Mouse (Mus musculus): ENCODE data around the gene Acer3.
A peak's percentile ranks its signal among the peaks of the same experiment; 100 is the strongest.

The Acer3 gene

DNA sequence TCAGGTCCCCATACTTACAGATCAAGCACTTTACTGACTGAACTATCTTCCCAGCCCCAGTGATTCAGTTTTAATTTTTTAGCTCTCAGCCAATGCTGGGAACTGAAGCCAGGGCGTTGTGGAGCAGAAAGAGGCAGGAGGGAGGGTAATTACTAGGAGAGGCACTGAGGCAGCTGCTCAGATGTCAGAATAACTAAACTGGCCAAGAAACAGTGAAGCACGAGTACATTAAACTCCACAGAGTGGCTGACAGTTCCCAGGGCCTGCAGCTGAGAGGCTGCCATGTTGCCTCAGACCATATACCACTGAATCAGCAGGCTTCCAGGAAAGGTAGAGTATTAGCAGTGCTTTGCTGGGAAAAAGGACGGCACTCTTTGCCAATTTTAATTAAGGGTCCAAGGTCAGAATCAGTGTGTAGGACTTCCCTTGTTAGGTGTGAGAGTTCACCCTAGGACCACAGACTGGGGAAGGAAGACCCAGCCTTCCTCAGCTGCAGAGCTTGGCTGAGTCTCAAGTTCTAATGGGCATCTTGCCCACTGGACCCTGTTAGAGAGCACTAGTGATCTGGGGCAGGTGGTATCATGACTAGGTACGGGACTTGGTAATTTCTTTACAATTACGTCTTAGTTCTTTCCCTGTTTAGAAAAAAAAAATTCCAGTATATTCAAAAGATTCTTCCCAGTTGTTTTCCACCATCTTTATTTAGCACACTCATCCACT, 11.8 kb upstream of the Acer3 start:
- DNase-seq = peak; percentile 68 to 72

- DNase-seq = no peak
Observed at GRCm38 (mm10) chr7:98331932-98332331, 10.9 kb upstream of the Acer3 start.

GRCm38 (mm10) chr7:98330375-98331002, 9.5 kb upstream of the Acer3 start:
- no peak for DNase-seq

DNA sequence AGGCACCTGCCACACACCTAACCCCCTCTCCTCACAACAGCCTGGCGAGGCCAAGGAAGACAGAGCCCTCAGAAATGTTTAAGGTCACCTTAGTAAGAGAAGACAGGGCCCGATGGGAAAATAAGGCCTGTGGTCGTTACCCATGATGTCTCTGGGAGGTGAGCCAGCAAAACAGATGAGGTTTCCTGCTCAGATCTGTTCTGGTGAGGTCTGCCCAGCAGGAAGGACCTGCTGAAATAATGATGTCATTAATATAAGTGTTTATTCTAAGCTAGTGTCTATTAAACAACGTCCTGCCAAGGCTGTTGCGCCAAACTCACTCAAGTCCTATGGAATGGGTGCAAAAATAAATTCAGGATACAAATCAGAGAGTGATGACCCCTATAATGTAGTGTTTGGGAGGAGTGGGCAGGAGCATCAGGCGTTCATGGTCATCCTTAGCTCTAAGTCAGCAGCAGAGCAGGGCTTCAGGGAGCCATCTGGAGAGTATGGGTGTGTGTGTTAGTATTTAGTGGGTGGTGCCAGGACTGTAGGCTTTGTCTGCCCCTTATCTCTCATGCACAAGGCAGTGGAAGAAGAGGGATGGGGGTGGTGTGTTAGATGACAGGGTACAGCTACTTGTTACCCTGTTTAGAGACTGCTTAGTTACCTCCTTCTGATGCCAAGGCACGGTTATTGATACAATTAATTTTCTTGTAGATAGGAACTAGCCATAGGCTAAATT, 8.8 kb upstream of the Acer3 start:
- DNase-seq = no peak

DNA sequence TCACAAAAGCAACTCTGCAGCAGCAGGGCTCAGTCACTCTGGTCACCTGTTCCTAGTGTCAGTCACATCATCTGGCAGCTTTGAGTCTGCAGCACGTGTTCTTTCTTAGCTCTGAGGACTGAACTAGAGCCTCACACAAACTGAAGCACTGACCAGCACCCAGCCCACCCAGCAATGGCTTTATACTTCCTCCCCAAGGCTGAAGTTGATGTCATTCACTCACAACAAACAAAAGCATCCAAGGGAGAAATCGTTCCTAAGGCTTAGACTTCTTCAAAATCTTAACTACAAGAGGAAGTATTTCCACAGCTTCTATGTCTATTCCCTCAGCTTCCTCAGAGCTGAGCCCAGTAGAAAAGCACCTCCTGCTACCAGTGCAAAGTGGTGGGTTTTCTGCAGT, 7.3 kb upstream of the Acer3 start:
- DNase-seq = no peak

- DNase-seq = no peak
Observed at GRCm38 (mm10) chr7:98326051-98326450, 5.0 kb upstream of the Acer3 start.

- DNase-seq = peak; percentile 63 to 65
Observed at GRCm38 (mm10) chr7:98324228-98324627, 3.2 kb upstream of the Acer3 start.

DNA sequence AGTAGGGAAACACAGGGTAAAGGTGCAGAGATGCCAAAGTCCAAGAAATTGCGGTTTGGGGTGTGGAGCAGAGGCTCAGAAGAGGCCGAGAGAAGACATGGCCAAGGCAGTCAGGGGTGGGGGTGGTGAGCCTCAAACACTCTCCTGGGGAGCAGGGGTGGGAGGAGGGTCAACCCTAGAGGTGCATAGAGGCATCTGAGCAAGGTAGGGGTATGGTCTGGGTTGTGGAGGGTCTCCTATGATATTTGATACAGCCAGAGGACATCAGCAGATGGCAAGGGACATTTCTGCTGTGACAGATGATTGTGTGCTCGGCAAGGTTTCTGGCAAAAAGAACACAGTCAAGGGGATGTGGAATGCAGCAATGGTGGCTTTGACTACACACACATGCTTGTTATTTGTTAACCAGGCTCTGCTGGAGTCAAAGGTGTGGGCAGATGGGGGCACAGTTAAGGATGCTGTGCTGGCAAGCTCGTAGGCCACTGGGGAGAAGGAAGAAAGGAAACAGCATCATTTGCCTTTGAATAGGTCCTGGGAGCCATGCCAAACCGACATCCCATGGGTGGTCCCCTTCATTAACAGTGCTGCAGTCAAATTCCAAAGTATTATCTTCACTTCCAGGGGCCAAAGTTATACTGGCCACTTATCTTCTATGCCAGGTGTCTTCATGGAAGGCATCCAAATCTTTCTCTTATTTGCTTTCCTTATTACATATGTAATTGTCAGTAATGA, 2.4 kb upstream of the Acer3 start:
- peak; percentile 88 to 93 for DNase-seq

- no peak for DNase-seq
Observed at GRCm38 (mm10) chr7:98322415-98322814, 1.4 kb upstream of the Acer3 start.

- DNase-seq = peak; percentile 81 to 83
Observed at GRCm38 (mm10) chr7:98320006-98320556, 927 bp downstream of the Acer3 start.

- no peak for DNase-seq
Observed at GRCm38 (mm10) chr7:98316568-98316967, 4.4 kb downstream of the Acer3 start.

DNA sequence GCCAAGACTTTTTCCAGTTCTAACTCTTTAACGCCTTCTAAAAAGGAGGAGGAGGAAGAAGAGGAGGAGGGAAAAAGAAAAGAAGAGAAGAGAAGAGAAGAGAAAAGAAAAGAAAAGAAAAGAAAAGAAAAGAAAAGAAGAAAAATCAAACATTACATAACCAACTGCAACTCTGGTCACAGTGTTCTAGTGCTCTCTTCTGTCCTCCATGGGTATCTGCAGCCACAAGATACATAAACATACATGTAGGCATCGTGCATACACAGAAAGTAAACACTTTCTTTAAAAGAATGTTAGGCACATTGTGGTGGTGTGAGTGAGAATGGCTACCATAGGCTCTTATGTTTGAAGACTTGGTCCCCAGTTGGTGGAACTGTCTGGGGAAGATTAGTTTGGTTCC, 5.9 kb downstream of the Acer3 start:
- no peak for DNase-seq

DNA sequence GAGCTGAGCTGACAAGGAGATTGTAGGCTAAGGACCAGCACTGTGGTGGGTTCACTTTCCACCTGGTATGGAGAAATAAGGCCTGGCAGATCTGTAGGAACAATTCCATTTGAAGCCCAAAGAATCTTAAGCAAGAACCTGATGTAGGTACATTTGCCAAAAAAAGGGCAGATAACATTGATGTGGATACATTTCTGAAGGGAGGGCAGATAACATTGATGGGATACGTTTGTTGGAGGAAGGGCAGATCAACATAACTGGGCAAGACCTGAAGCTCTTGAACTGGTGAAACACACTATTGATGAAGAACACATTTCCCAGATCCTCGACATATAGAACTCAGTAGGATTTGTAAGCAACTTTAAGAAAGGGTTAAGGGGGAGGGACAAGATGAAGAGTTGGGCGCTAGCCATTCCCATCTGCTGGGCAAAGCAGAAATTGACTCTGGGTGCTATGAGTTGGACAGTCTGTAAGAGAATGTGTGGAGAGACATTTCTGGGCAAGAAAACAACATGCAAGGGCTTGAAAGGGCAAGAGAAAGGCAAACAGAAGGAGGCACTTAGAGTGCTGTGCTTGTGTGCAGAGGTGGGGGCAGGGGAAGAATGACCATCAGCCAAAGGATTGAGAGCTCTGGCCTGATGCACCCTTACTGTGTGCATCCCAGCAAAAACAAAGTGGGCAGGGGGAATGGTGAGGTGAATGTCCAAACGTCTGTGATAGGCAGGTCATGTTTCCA, 8.7 kb downstream of the Acer3 start:
- peak in 1 of 2 experiments; percentile 5 for DNase-seq

DNA sequence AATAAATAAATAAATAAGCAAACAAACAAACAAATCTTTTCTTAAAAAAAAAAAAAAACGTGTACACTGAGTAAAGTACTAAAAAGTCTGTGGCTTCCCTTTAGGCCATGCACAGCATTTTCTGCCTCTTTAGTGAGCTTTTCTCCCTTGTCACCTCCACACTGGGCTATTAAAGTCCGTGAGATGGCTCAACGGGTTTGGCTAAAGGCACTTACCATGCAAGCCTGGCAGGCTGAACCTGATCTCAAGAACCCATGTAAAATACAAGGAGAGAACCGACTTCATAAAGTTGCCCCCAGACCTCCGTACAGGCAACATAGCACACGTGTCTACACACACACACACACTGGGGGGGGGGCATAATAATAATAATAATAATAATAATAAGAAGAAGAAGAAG, 10.7 kb downstream of the Acer3 start:
- peak in 1 of 2 experiments; percentile 1 for DNase-seq

GRCm38 (mm10) chr7:98309219-98310030, 11.6 kb downstream of the Acer3 start:
- DNase-seq = peak; percentile 94 to 98

- no peak for DNase-seq
Observed at GRCm38 (mm10) chr7:98308607-98309218, 12.3 kb downstream of the Acer3 start.

DNA sequence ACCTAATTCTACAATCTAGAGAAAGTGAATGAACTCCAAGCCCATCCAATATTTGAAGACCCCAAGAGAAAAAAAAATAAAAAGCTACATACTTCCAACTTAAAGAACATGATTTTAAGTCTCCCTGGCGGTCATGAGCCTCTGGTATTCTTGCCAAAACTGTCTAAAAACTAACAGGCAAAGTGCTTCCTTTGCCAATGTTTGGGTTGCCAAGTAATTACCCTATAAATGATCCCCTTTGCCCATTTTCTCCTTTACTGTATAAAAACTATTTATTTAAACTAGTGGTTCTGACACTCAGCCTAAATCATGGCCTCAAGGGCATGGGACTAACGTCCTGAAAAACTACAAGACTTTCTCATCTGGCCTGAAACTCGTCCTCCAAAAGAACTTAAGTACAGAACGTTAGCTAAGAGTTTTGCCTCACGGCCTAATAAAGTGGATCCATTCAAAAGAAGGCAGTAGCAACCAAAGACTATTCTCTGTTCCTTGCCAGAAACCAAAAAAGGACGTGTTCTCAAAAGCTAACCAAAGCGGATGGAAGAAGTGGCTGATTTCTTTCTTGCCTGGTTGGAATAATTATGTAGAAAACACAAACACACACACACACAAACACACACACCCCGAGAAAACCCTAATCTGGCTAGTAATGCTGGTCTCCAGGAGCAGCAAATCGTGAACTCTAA, 12.9 kb downstream of the Acer3 start:
- DNase-seq = peak in 1 of 2 experiments; percentile 5

DNA sequence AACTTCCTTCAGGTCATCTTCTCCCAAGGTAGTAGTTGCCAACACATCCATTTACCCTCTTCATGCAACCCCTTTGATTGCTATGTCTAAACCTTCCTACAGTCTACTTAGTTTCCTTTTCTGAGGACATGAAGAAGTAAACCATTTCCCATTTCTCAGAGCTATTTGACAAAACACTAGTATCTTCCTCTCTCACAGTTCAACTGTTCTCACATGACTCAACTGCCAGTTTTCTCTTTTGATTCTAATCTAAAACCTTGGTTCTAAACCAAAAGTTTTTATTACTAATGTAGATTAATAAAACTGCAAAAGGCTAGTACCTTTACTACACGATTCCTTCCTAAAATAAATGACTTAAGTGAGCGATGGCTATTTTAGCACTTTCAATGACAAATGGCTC, 13.6 kb downstream of the Acer3 start:
- no peak for DNase-seq

GRCm38 (mm10) chr7:98292901-98293300, 28.1 kb downstream of the Acer3 start:
- no peak for DNase-seq

GRCm38 (mm10) chr7:98289585-98289984, 31.4 kb downstream of the Acer3 start:
- peak; percentile 36 to 38 for DNase-seq
